Mouse (Mus musculus): ENCODE results near the gene Olfr1246. TPM values are rescaled to one million over a fixed set of nuclear protein-coding genes. Genes with fewer than 3 reads are reported as not detected.

The Olfr1246 gene
- polyA plus RNA-seq, 1 experiment from 2014 or later: not detected

Other genes starting within 250 kb of the Olfr1246 start
- not detected in 2 replicates for gene Olfr1234, start 228.3 kb downstream of the Olfr1246 start, polyA plus RNA-seq (2015; fragmentation: Nextera tagmentation; extraction: Ambion mirVana)
- gene Olfr1238, start 183.5 kb downstream of the Olfr1246 start, polyA plus RNA-seq (2015; fragmentation: Nextera tagmentation; extraction: Ambion mirVana): not detected in 2 replicates
- not detected in 2 replicates for gene Olfr1239, start 172.8 kb downstream of the Olfr1246 start, polyA plus RNA-seq (2015; fragmentation: Nextera tagmentation; extraction: Ambion mirVana)
- gene Olfr1240, start 150.2 kb downstream of the Olfr1246 start, polyA plus RNA-seq (2015; fragmentation: Nextera tagmentation; extraction: Ambion mirVana): not detected in 2 replicates
- gene Olfr1241, start 106.0 kb downstream of the Olfr1246 start, polyA plus RNA-seq (2015; fragmentation: Nextera tagmentation; extraction: Ambion mirVana): not detected in 2 replicates
- gene Olfr1242, start 94.8 kb downstream of the Olfr1246 start, polyA plus RNA-seq (2015; fragmentation: Nextera tagmentation; extraction: Ambion mirVana): not detected in 2 replicates
- gene Olfr1243, start 61.7 kb downstream of the Olfr1246 start, polyA plus RNA-seq (2015; fragmentation: Nextera tagmentation; extraction: Ambion mirVana): not detected in 2 replicates
- gene Olfr1245, start 14.7 kb downstream of the Olfr1246 start, polyA plus RNA-seq (2015; fragmentation: Nextera tagmentation; extraction: Ambion mirVana): not detected in 2 replicates
- not detected in 2 replicates for gene Olfr1247, start 21.0 kb upstream of the Olfr1246 start, polyA plus RNA-seq (2015; fragmentation: Nextera tagmentation; extraction: Ambion mirVana)
- gene Olfr1248, start 25.1 kb upstream of the Olfr1246 start, polyA plus RNA-seq (2015; fragmentation: Nextera tagmentation; extraction: Ambion mirVana): not detected in 2 replicates
- not detected in 2 replicates for gene Olfr1249, start 41.8 kb upstream of the Olfr1246 start, polyA plus RNA-seq (2015; fragmentation: Nextera tagmentation; extraction: Ambion mirVana)
- gene Olfr1250, start 68.3 kb upstream of the Olfr1246 start, polyA plus RNA-seq (2015; fragmentation: Nextera tagmentation; extraction: Ambion mirVana): not detected in 2 replicates
- gene Olfr1251, start 78.8 kb upstream of the Olfr1246 start, polyA plus RNA-seq (2015; fragmentation: Nextera tagmentation; extraction: Ambion mirVana): not detected in 2 replicates
- gene Olfr1252, start 131.9 kb upstream of the Olfr1246 start, polyA plus RNA-seq (2015; fragmentation: Nextera tagmentation; extraction: Ambion mirVana): not detected in 2 replicates
- gene Olfr1253, start 163.9 kb upstream of the Olfr1246 start, polyA plus RNA-seq (2015; fragmentation: Nextera tagmentation; extraction: Ambion mirVana): not detected in 2 replicates
- not detected in 2 replicates for gene Olfr1254, start 200.5 kb upstream of the Olfr1246 start, polyA plus RNA-seq (2015; fragmentation: Nextera tagmentation; extraction: Ambion mirVana)
- gene Olfr1255, start 218.9 kb upstream of the Olfr1246 start, polyA plus RNA-seq (2015; fragmentation: Nextera tagmentation; extraction: Ambion mirVana): not detected in 2 replicates
- not detected in 2 replicates for gene Olfr1256, start 248.4 kb upstream of the Olfr1246 start, polyA plus RNA-seq (2015; fragmentation: Nextera tagmentation; extraction: Ambion mirVana)

Measured in lung, embryonic 16.5 days (tissue).